In genomic region chr17:56744173-56744572, GRCm38 (mm10) we compare ENCODE assay signal across 25 mouse cellular contexts. TPM values are rescaled to one million over a fixed set of nuclear protein-coding genes. Genes with fewer than 3 reads are reported as not detected.
"Had no signal": no experiment of that assay in that cellular context is flagged by ENCODE, and none has a peak within 500 bp of the region (broad histone marks: within the 10 kb centered on the region; RNA-seq: fewer than 3 reads in every experiment).

No protein-coding gene starts in this region.

- ATAC-seq: hindbrain, postnatal 0 days; liver, embryonic 12.5 days had no signal

- H3K4me1 ChIP-seq: hindbrain, embryonic 13.5 days; hindbrain, embryonic 15.5 days; kidney, embryonic 15.5 days; limb, embryonic 12.5 days; liver, embryonic 12.5 days had no signal

- H3K9ac ChIP-seq: heart, embryonic 12.5 days; hindbrain, embryonic 13.5 days; hindbrain, embryonic 15.5 days; kidney, embryonic 15.5 days; limb, embryonic 12.5 days; liver, embryonic 12.5 days; liver, embryonic 14.5 days had no signal

- H3K27me3 ChIP-seq: hindbrain, embryonic 15.5 days; kidney, embryonic 15.5 days had no signal

- H3K4me2 ChIP-seq: heart, embryonic 12.5 days; hindbrain, embryonic 13.5 days; hindbrain, embryonic 15.5 days; kidney, embryonic 15.5 days; limb, embryonic 12.5 days; liver, embryonic 12.5 days had no signal

- H3K9me3 ChIP-seq: heart, embryonic 10.5 days; hindbrain, embryonic 13.5 days; hindbrain, embryonic 15.5 days; kidney, embryonic 15.5 days; limb, embryonic 12.5 days; liver, embryonic 12.5 days had no signal

- H3K36me3 ChIP-seq: heart, embryonic 10.5 days; heart, embryonic 12.5 days; hindbrain, embryonic 13.5 days; hindbrain, embryonic 15.5 days; kidney, embryonic 15.5 days; limb, embryonic 12.5 days; liver, embryonic 12.5 days had no signal

- H3K27ac ChIP-seq: heart, embryonic 10.5 days; hindbrain, embryonic 13.5 days; hindbrain, embryonic 15.5 days; hindbrain, postnatal 0 days; kidney, embryonic 15.5 days; kidney, postnatal 0 days; limb, embryonic 12.5 days; liver, embryonic 12.5 days; liver, embryonic 14.5 days had no signal

- H3K4me3 ChIP-seq: heart, embryonic 10.5 days; heart, embryonic 12.5 days; hindbrain, embryonic 13.5 days; hindbrain, embryonic 15.5 days; kidney, embryonic 15.5 days; limb, embryonic 12.5 days; liver, embryonic 12.5 days had no signal

- DNase-seq: gastrocnemius, postnatal 14 days; gastrocnemius, postnatal 36 days; heart, adult 18-20 months; heart, postnatal 10 days; heart, postnatal 36 days; kidney, adult 11 months; kidney, adult 2 months; kidney, adult 9 months; kidney, postnatal 14 days; kidney, postnatal 36 days; layer of hippocampus, adult 9-11 months; layer of hippocampus, postnatal 36 days; left cerebral cortex, postnatal 4 days; lung, adult 18-20 months had no signal

RNA-seq across cellular contexts. Expression of gene Nrtn, which starts 13.2 kb away (rescaled TPM):
- total RNA-seq: hematopoietic stem cell, adult 5-6 weeks had no signal

RNA-seq across cellular contexts. Expression of gene Prr22, which starts 25.9 kb away (rescaled TPM):
- total RNA-seq: hematopoietic stem cell, adult 5-6 weeks had no signal
